In the genomic region with DNA sequence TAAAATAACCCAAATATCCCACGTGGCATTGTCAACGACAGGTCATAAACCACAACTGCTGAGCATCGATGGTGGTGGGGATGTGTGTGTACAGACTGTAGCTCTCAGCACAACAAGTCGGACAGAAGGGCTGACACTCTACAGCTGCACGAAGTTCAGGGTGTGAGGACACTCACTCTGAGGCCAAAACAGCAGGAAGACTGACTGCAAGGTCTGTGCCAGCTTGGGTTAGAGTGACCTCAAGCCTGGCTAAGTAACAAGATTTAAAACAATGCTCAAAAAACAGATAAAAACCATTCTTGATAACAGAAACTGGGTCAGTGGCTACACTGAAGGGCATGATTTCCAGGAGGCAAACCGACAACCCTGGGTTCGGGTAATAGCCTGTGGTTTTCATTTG, we compare ENCODE assay signal across 17 mouse cellular contexts.
"Had no signal": no experiment of that assay in that cellular context is flagged by ENCODE, and none has a peak within 500 bp of the region (broad histone marks: within the 10 kb centered on the region; RNA-seq: fewer than 3 reads in every experiment).

No protein-coding gene starts in this region.

- H3K27ac ChIP-seq: neural tube, embryonic 12.5 days; neural tube, embryonic 13.5 days; neural tube, embryonic 15.5 days; stomach, embryonic 15.5 days; stomach, postnatal 0 days had no signal

- H3K9ac ChIP-seq: neural tube, embryonic 12.5 days; neural tube, embryonic 13.5 days; neural tube, embryonic 15.5 days; stomach, embryonic 15.5 days had no signal

- DNase-seq: retina, postnatal 1 day; right cerebral cortex, adult 18-20 months; right cerebral cortex, postnatal 14 days; right cerebral cortex, postnatal 25 days; right cerebral cortex, postnatal 4 days; spleen, adult 18-20 months; thymus, adult 18-20 months; thymus, adult 2 months; thymus, postnatal 14 days; thymus, postnatal 25 days; thymus, postnatal 36 days; thymus, postnatal 4 days had no signal

- H3K9me3 ChIP-seq: neural tube, embryonic 12.5 days; neural tube, embryonic 13.5 days; neural tube, embryonic 15.5 days; stomach, embryonic 15.5 days had no signal

- H3K4me2 ChIP-seq: neural tube, embryonic 12.5 days; neural tube, embryonic 13.5 days; neural tube, embryonic 15.5 days; stomach, embryonic 15.5 days had no signal

- H3K4me3 ChIP-seq: neural tube, embryonic 12.5 days; neural tube, embryonic 13.5 days; neural tube, embryonic 15.5 days; stomach, embryonic 15.5 days had no signal

- H3K27me3 ChIP-seq: neural tube, embryonic 12.5 days; neural tube, embryonic 13.5 days; neural tube, embryonic 15.5 days; stomach, embryonic 15.5 days had no signal
